Mouse (Mus musculus) lung, adult 2 months (tissue): Measurements from ENCODE around the gene Poln.

ENCODE experiments used
- CTCF ChIP-seq: fragments of 200-500 bp; IDR thresholded peaks from 2 replicates; pipeline ENCODE4 v1.5.1; 2011; ENCODE audit warnings: mild to moderate bottlenecking, low read length, control low read depth; ENCODE audit not compliant: insufficient read depth
- POLR2A ChIP-seq: fragments of 200-500 bp; IDR thresholded peaks from 2 replicates; pipeline ENCODE4 v1.6.1; 2011; ENCODE audit warnings: low read depth, mild to moderate bottlenecking, control low read depth, low read length, borderline replicate concordance; ENCODE audit errors: extremely low read depth

DNA sequence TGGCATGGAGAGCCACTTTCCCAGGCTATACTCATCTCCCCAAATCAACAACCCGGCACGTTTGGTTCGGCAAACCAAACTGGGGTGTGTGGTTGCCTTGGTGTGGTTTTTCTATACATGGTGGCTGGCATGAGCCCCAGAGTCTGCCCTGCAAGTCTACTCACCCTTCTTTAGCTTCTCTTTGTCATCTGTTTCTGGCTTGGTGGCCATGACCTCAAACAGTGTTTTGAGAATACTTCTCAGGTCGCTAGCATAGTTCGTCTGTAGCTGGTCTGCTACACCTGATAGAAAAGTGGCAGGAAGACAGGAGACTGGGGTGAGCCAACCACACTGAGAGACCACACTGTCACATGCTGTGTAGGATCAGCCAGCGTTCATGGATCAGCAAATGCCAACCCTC is 29.4 kb upstream of the Poln start:
- TF ChIP-seq CTCF, result no peak
- TF ChIP-seq POLR2A, result no peak
